Mouse (Mus musculus): Measurements from ENCODE around the gene Shroom1. TPM values are rescaled to one million over a fixed set of nuclear protein-coding genes. Genes with fewer than 3 reads are reported as not detected.
A peak's percentile ranks its signal among the peaks of the same experiment; 100 is the strongest.

Gene Shroom1
- polyA plus RNA-seq, 1 experiment from 2014 or later: 1.9 TPM

DNA sequence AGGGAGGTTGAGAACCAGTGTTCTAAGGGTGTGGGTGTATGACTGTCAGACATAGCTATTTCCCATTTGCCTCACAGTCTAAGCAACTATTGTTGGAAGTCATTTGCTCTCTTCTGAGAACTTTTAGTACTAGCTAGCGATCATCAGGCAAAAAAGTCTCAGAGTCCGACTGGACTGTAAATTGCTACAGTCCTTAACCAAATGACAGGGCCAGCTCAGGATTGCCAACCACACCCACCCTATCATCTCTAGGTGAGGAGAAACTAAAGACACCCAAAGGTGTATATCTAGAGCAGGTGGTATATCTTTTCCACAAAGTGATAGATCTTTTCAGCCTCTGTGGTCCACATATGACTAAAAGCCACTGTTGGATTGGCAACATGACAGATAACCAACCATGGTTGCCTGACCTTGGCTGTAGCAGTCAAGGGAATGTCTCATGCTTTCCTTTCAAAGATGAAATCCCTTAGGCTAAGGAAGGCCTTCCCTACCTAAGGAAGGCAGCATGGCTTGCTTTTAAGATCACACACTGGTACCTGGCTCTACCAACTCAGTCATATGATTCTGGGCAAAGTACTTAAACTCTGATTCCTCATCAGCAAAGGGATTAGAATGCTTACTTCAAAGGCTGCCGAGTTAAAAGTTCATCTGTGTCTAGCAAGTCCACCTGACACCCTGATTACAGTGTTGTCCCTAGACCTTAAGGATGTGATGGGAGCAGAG lies 28.9 kb upstream of the Shroom1 start:
- Histone ChIP-seq H3K4me3 (ENCODE audit: low read length) (no peak overlapping the region), H3K9me3 (ENCODE audit: control insufficient read depth, low read length) (no peaks in the 10 kb centered on the region), H3K36me3 (ENCODE audit: control insufficient read depth, insufficient read depth, low read length) (peaks cover 10% of the 10 kb centered on the region), H3K4me1 (ENCODE audit: control insufficient read depth, insufficient read depth, low read length) (peaks cover 11% of the 10 kb centered on the region; the same call in 1 of the 2 replicates), H3K4me2 (replicated peaks; ENCODE audit: low read depth, low read length) (no peak overlapping the region), H3K27ac (ENCODE audit: low read depth, low read length) (no peak overlapping the region), H3K27me3 (ENCODE audit: control insufficient read depth, insufficient read depth, low read length) (no peaks in the 10 kb centered on the region), H3K9ac (ENCODE audit: low read depth, low read length) (no peak overlapping the region)
- WGBS: 95% methylated on average over 3 of the region's 3 CpGs
- ATAC-seq (ENCODE audit: low FRiP score, low TSS enrichment): no peak

DNA sequence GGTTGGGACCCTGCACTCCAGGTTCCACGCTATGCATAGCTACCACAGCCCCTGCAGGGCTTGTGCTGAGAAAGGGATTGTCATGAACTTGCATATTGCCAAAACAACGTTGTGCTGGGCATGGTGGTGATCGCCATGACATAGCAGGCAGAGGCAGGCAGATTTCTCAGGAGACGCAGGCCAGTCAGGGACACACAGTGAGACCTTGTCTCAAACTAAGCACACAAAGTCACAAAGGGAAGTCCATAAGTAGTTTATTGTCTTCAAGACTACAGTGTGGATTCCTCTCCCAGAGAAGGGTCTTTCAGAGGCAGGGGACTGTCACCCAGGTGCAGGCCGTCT lies 28.3 kb upstream of the Shroom1 start:
- 94% methylated on average over 5 of the region's 5 CpGs for WGBS

DNA sequence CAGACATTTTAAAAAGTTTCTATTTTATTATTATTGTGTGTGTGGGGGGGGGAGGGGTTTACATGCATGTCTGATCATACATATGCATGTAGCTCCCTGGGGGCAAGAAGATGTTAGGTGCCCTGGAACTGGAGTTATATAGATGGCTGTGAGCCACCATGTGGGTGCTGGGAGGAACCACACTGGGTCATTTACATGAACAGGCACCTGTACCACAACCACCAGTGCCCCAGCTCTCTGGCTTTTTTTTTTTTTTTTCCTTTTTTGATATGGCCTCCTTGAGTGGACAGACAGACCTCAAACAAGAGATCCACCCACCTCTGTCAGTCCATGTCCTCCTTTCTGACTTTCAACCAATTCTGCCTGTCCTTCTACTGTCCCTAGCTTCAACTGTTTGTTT lies 27.8 kb upstream of the Shroom1 start:
- Histone ChIP-seq H3K36me3 (ENCODE audit: control insufficient read depth, insufficient read depth, low read length) (peaks cover 10% of the 10 kb centered on the region), H3K4me2 (replicated peaks; ENCODE audit: low read depth, low read length) (no peak overlapping the region; the same call in 1 of the 2 replicates), H3K27me3 (ENCODE audit: control insufficient read depth, insufficient read depth, low read length) (no peaks in the 10 kb centered on the region), H3K9ac (ENCODE audit: low read depth, low read length) (no peak overlapping the region), H3K4me1 (ENCODE audit: control insufficient read depth, insufficient read depth, low read length) (peaks cover 11% of the 10 kb centered on the region; the same call in 1 of the 2 replicates), H3K9me3 (ENCODE audit: control insufficient read depth, low read length) (no peaks in the 10 kb centered on the region), H3K4me3 (ENCODE audit: low read length) (peak overlapping the region; percentile 79; the same call in 1 of the 2 replicates), H3K27ac (ENCODE audit: low read depth, low read length) (no peak overlapping the region)
- no peak for ATAC-seq (ENCODE audit: low FRiP score, low TSS enrichment)

More for the DNA sequence above, 28.3 kb upstream of the Shroom1 start:
- H3K4me3 ChIP-seq (ENCODE audit: low read length): no peak overlapping the region
- peaks cover 10% of the 10 kb centered on the region for H3K36me3 ChIP-seq (ENCODE audit: control insufficient read depth, insufficient read depth, low read length)
- peaks cover 11% of the 10 kb centered on the region; the same call in 1 of the 2 replicates for H3K4me1 ChIP-seq (ENCODE audit: control insufficient read depth, insufficient read depth, low read length)
- H3K9ac ChIP-seq (ENCODE audit: low read depth, low read length): no peak overlapping the region
- no peaks in the 10 kb centered on the region for H3K9me3 ChIP-seq (ENCODE audit: control insufficient read depth, low read length)
- H3K27ac ChIP-seq (ENCODE audit: low read depth, low read length): no peak overlapping the region
- no peaks in the 10 kb centered on the region for H3K27me3 ChIP-seq (ENCODE audit: control insufficient read depth, insufficient read depth, low read length)
- H3K4me2 ChIP-seq (replicated peaks; ENCODE audit: low read depth, low read length): no peak overlapping the region
- no peak for ATAC-seq (ENCODE audit: low FRiP score, low TSS enrichment)

DNA sequence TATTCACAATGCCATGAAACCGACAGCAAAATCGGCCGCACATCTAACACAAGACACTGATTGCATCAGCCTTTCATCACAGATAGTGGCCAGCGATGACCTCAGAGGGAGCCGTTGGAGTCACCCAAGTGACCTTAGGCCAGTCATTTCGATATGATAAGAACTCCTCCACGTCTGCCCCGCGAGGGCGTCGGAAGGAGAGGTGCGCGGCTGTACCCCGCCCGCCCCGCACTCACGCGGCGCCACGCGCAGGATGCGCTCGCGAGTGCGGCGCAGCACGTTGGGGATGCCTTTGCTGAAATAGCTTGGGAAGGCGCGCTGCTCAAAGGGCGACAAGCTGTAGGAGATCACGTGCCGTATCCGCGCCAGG lies 26.7 kb upstream of the Shroom1 start:
- peak overlapping the region; percentile 79 for H3K4me3 ChIP-seq (ENCODE audit: low read length)
- no peaks in the 10 kb centered on the region for H3K9me3 ChIP-seq (ENCODE audit: control insufficient read depth, low read length)
- under 1% methylated on average over 34 of the region's 34 CpGs for WGBS
- peak overlapping the region; percentile 10; the same call in 1 of the 2 replicates for H3K27ac ChIP-seq (ENCODE audit: low read depth, low read length)
- peak overlapping the region; percentile 76 for H3K4me2 ChIP-seq (replicated peaks; ENCODE audit: low read depth, low read length)
- H3K36me3 ChIP-seq (ENCODE audit: control insufficient read depth, insufficient read depth, low read length): peaks cover 10% of the 10 kb centered on the region
- H3K27me3 ChIP-seq (ENCODE audit: control insufficient read depth, insufficient read depth, low read length): no peaks in the 10 kb centered on the region
- ATAC-seq (ENCODE audit: low FRiP score, low TSS enrichment): peak; percentile 43; the same call in 1 of the 2 replicates
- peaks cover 11% of the 10 kb centered on the region; the same call in 1 of the 2 replicates for H3K4me1 ChIP-seq (ENCODE audit: control insufficient read depth, insufficient read depth, low read length)
- peak overlapping the region; percentile 92 for H3K9ac ChIP-seq (ENCODE audit: low read depth, low read length)

GRCm38 (mm10) chr11:53430670-53431346 lies 26.2 kb upstream of the Shroom1 start, which contains the start of the genes Uqcrq and Gdf9:
Uqcrq (minus strand) TSS chr11:53430831.
Gdf9 (plus strand) TSS chr11:53431023.
- WGBS: under 1% methylated on average over 44 of the region's 44 CpGs
- Histone ChIP-seq H3K9ac (ENCODE audit: low read depth, low read length) (peak within 1 kb of the TSS; percentile 92), H3K4me1 (ENCODE audit: control insufficient read depth, insufficient read depth, low read length) (peaks cover 11% of the 10 kb centered on the region; the same call in 1 of the 2 replicates), H3K4me2 (replicated peaks; ENCODE audit: low read depth, low read length) (peak within 1 kb of the TSS; percentile 76), H3K4me3 (ENCODE audit: low read length) (peak within 1 kb of the TSS; percentile 79), H3K27me3 (ENCODE audit: control insufficient read depth, insufficient read depth, low read length) (no peaks in the 10 kb centered on the region), H3K9me3 (ENCODE audit: control insufficient read depth, low read length) (no peaks in the 10 kb centered on the region), H3K36me3 (ENCODE audit: control insufficient read depth, insufficient read depth, low read length) (peaks cover 10% of the 10 kb centered on the region), H3K27ac (ENCODE audit: low read depth, low read length) (peak within 1 kb of the TSS; percentile 12)
- ATAC-seq (ENCODE audit: low FRiP score, low TSS enrichment): peak; percentile 97

- 12% methylated on average over 9 of the region's 9 CpGs for WGBS
- no peaks in the 10 kb centered on the region for H3K9me3 ChIP-seq (ENCODE audit: control insufficient read depth, low read length)
- peak overlapping the region; percentile 79 for H3K4me3 ChIP-seq (ENCODE audit: low read length)
- peak overlapping the region; percentile 12; the same call in 1 of the 2 replicates for H3K27ac ChIP-seq (ENCODE audit: low read depth, low read length)
- H3K4me1 ChIP-seq (ENCODE audit: control insufficient read depth, insufficient read depth, low read length): peaks cover 11% of the 10 kb centered on the region; the same call in 1 of the 2 replicates
- ATAC-seq (ENCODE audit: low FRiP score, low TSS enrichment): no peak; the same call in 1 of the 2 replicates
- peak overlapping the region; percentile 57 for H3K4me2 ChIP-seq (replicated peaks; ENCODE audit: low read depth, low read length)
- H3K36me3 ChIP-seq (ENCODE audit: control insufficient read depth, insufficient read depth, low read length): peaks cover 10% of the 10 kb centered on the region
- no peaks in the 10 kb centered on the region for H3K27me3 ChIP-seq (ENCODE audit: control insufficient read depth, insufficient read depth, low read length)
- peak overlapping the region; percentile 35; the same call in 1 of the 2 replicates for H3K9ac ChIP-seq (ENCODE audit: low read depth, low read length)
Measured at GRCm38 (mm10) chr11:53431347-53432056, 25.5 kb upstream of the Shroom1 start.

DNA sequence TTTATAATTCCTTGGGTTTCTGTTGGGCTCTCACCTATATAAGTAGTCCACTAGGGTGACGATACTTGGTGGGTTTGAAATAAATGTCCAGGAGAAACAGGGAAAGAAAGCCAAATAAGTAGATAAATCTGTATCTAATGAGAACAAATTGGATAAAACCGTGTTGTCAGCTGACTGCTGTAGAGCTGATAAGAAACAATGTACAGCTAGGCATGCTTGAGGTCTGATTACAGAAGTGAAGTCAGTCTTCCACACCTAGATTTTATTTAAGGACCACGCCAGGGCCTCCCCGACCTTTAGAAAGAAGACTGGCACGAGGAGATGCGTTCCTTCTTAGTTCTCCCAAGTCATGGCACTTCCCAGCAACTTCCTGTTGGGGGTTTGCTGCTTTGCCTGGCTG lies 23.9 kb upstream of the Shroom1 start:
- H3K4me3 ChIP-seq (ENCODE audit: low read length): no peak overlapping the region
- H3K9me3 ChIP-seq (ENCODE audit: control insufficient read depth, low read length): no peaks in the 10 kb centered on the region
- peaks cover 9% of the 10 kb centered on the region for H3K36me3 ChIP-seq (ENCODE audit: control insufficient read depth, insufficient read depth, low read length)
- H3K9ac ChIP-seq (ENCODE audit: low read depth, low read length): no peak overlapping the region
- H3K4me2 ChIP-seq (replicated peaks; ENCODE audit: low read depth, low read length): no peak overlapping the region
- ATAC-seq (ENCODE audit: low FRiP score, low TSS enrichment): no peak
- H3K4me1 ChIP-seq (ENCODE audit: control insufficient read depth, insufficient read depth, low read length): peaks cover 11% of the 10 kb centered on the region; the same call in 1 of the 2 replicates
- WGBS: 58% methylated on average over 6 of the region's 6 CpGs
- H3K27me3 ChIP-seq (ENCODE audit: control insufficient read depth, insufficient read depth, low read length): no peaks in the 10 kb centered on the region
- H3K27ac ChIP-seq (ENCODE audit: low read depth, low read length): no peak overlapping the region

GRCm38 (mm10) chr11:53435504-53435903 lies 21.5 kb upstream of the Shroom1 start:
- Histone ChIP-seq H3K9me3 (ENCODE audit: control insufficient read depth, low read length) (no peaks in the 10 kb centered on the region), H3K4me2 (replicated peaks; ENCODE audit: low read depth, low read length) (no peak overlapping the region), H3K4me3 (ENCODE audit: low read length) (no peak overlapping the region), H3K9ac (ENCODE audit: low read depth, low read length) (no peak overlapping the region), H3K27me3 (ENCODE audit: control insufficient read depth, insufficient read depth, low read length) (no peaks in the 10 kb centered on the region), H3K4me1 (ENCODE audit: control insufficient read depth, insufficient read depth, low read length) (peaks cover 5% of the 10 kb centered on the region; the same call in 1 of the 2 replicates), H3K36me3 (ENCODE audit: control insufficient read depth, insufficient read depth, low read length) (no peaks in the 10 kb centered on the region), H3K27ac (ENCODE audit: low read depth, low read length) (no peak overlapping the region)
- ATAC-seq (ENCODE audit: low FRiP score, low TSS enrichment): no peak
- WGBS: 82% methylated on average over 8 of the region's 8 CpGs
